Mouse (Mus musculus) kidney, adult 2 months (tissue): Measurements from ENCODE around the gene Slc8a3.

Source experiments
- CTCF ChIP-seq: fragments of 200-500 bp; conservative IDR thresholded peaks from 2 replicates; pipeline ENCODE4 v1.5.1; 2011; ENCODE audit warnings: low read depth, mild to moderate bottlenecking, control low read depth, low read length, moderate library complexity, mixed read lengths; ENCODE audit not compliant: insufficient read depth, insufficient read length
- POLR2A ChIP-seq: fragments of 200-500 bp; IDR thresholded peaks from one replicate; pipeline ENCODE4 v1.6.1; 2011; ENCODE audit warnings: low read depth, low read length, control low read depth

GRCm38 (mm10) chr12:81161282-81161681 is 171.7 kb downstream of the Slc8a3 start:
- TF ChIP-seq POLR2A (no peak), CTCF (no peak)
